Mouse (Mus musculus): ENCODE results near the gene Sec22c. TPM values are rescaled to one million over a fixed set of nuclear protein-coding genes. Genes with fewer than 3 reads are reported as not detected.

Sec22c gene
- polyA plus RNA-seq, 1 experiment from 2014 or later, result 6.1 TPM

DNA sequence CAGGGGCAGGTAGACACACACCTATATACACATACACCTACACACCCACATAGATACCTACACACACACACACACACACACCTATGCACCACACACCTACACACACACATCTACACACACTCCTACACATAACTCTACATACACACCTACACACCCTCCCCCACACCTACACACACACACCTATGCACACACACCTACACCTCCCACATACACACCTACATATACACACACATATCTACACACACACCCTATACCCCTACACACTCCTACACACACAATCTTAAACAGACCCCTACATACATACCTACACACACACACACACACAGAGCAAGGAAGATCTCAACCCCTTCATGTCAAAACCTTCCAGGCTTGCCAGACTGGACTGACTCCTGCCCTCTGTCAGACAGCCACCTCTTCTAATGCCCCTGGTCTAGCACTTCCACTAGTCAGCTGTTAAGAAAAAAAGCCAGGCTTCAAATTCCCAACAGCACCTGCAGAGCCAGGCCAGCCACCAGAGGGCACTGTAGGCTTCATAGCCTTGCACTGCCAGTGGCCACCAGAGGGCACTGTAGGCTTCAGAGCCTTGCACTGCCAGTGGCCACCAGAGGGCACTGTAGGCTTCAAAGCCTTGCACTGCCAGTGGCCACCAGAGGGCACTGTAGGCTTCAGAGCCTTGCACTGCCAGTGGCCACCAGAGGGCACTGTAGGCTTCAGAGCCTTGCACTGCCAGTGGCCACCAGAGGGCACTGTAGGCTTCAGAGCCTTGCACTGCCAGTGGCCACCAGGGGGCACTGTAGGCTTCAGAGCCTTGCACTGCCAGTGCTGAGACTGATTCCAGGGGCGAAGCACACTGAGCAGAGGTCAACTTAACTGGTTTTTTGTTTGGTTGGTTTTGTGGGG, 7.9 kb downstream of the Sec22c start:
- peak; percentile 23 for ATAC-seq
- Histone ChIP-seq H3K4me1 (ENCODE audit: insufficient read depth, low read depth, low read length) (no peaks in the 10 kb centered on the region), H3K4me3 (ENCODE audit: low read depth, low read length) (no peak overlapping the region), H3K4me2 (replicated peaks; ENCODE audit: low read depth, low read length) (no peak overlapping the region), H3K9ac (replicated peaks; ENCODE audit: low read depth) (no peak overlapping the region), H3K27ac (ENCODE audit: low read length) (peak overlapping the region; percentile 78), H3K27me3 (replicated peaks; ENCODE audit: insufficient read depth, low read length) (no peaks in the 10 kb centered on the region), H3K9me3 (ENCODE audit: low read length) (no peaks in the 10 kb centered on the region), H3K36me3 (ENCODE audit: insufficient read depth, low read length) (no peaks in the 10 kb centered on the region)
- TF ChIP-seq EP300 (IDR thresholded peaks at IDR 0.05) (0 out of 2 replicates have a peak, but pooled peaks have one; percentile 17), CTCF (IDR thresholded peaks at IDR 0.05) (peak; percentile 98)
- WGBS, result 100% methylated on average over 1 of the region's 1 CpGs
- peak; percentile 71 for DNase-seq (ENCODE audit: low spot score)

DNA sequence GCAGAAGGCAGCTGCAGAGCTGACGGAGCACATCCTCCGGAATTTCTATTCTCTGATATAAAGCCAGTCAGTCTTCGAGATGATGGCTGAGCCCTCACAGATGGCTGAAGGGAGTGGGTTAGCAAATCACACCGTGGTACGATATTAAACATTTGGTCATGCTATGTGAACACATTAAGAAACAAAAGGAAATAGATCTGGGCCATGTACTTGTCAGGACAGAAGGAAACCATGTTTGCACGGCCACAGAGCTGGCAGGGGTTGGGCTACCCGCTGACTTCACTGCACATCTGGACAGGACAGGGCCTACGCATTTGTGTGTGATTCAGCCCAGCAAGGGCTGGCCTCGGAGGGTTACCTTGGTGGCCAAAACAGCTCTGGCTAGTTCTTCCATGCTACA, 8.7 kb downstream of the Sec22c start:
- no peaks in the 10 kb centered on the region for H3K27me3 ChIP-seq (replicated peaks; ENCODE audit: insufficient read depth, low read length)
- H3K4me1 ChIP-seq (ENCODE audit: insufficient read depth, low read depth, low read length), result no peaks in the 10 kb centered on the region
- H3K36me3 ChIP-seq (ENCODE audit: insufficient read depth, low read length), result no peaks in the 10 kb centered on the region
- no peak overlapping the region for H3K4me3 ChIP-seq (ENCODE audit: low read depth, low read length)
- DNase-seq (ENCODE audit: low spot score) (peak; percentile 86), ATAC-seq (peak; percentile 88)
- 77% methylated on average over 9 of the region's 9 CpGs for WGBS
- H3K9me3 ChIP-seq (ENCODE audit: low read length), result no peaks in the 10 kb centered on the region
- H3K9ac ChIP-seq (replicated peaks; ENCODE audit: low read depth), result no peak overlapping the region
- TF ChIP-seq EP300 (IDR thresholded peaks at IDR 0.05) (no peak), CTCF (IDR thresholded peaks at IDR 0.05) (no peak)
- peak overlapping the region; percentile 78 for H3K27ac ChIP-seq (ENCODE audit: low read length)
- no peak overlapping the region for H3K4me2 ChIP-seq (replicated peaks; ENCODE audit: low read depth, low read length)

DNA sequence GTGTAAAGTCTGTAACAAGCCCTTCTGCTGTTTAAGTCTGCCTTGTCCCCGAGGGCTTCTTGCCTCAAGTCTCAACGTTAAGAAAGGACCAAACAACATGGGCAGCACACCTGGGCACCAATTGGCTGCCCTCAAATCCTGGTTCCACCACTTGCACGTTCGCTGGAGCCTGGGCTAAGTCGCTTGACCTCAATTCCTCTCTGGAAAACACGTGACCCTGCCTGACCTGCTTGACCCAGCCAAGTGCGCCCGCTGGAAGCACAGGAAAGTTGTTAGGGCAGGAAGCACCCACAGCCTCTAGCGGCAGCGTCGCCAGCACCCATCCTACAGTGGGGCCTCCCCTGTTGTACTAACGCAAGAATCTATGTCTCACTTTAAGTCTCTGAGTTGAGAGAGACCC, 10.6 kb downstream of the Sec22c start:
- H3K27ac ChIP-seq (ENCODE audit: low read length), result no peak overlapping the region
- no peaks in the 10 kb centered on the region for H3K36me3 ChIP-seq (ENCODE audit: insufficient read depth, low read length)
- no peaks in the 10 kb centered on the region for H3K9me3 ChIP-seq (ENCODE audit: low read length)
- H3K4me2 ChIP-seq (replicated peaks; ENCODE audit: low read depth, low read length), result no peak overlapping the region
- no peak overlapping the region for H3K4me3 ChIP-seq (ENCODE audit: low read depth, low read length)
- no peak for DNase-seq (ENCODE audit: low spot score)
- TF ChIP-seq EP300 (IDR thresholded peaks at IDR 0.05), result no peak
- no peaks in the 10 kb centered on the region for H3K27me3 ChIP-seq (replicated peaks; ENCODE audit: insufficient read depth, low read length)
- H3K4me1 ChIP-seq (ENCODE audit: insufficient read depth, low read depth, low read length), result no peaks in the 10 kb centered on the region
- H3K9ac ChIP-seq (replicated peaks; ENCODE audit: low read depth), result no peak overlapping the region
- WGBS, result 68% methylated on average over 12 of the region's 12 CpGs
- no peak for ATAC-seq

DNA sequence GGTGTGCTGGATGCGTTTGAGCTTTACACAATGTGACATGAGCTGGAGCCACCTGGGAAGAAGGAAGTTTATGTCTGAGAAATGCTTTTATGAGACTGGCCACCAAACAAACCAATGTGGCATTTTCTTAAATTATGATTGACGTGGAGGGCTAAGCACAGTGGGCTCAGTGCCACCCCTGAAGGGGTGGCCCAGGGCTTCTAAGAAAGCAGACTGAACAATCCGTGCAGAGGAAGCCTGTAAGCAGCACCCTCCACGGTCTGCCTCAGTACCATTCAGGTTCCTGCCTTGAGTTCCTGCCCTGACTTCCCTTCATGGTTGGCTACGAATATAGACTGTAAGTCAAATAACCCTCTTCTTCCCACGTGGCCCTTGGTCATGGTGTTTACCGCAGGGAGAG, 14.6 kb downstream of the Sec22c start:
- Histone ChIP-seq H3K36me3 (ENCODE audit: insufficient read depth, low read length) (peaks cover 6% of the 10 kb centered on the region; the same call in 1 of the 2 replicates), H3K4me3 (ENCODE audit: low read depth, low read length) (no peak overlapping the region), H3K9me3 (ENCODE audit: low read length) (no peaks in the 10 kb centered on the region), H3K9ac (replicated peaks; ENCODE audit: low read depth) (no peak overlapping the region), H3K4me2 (replicated peaks; ENCODE audit: low read depth, low read length) (no peak overlapping the region), H3K27ac (ENCODE audit: low read length) (no peak overlapping the region), H3K4me1 (ENCODE audit: insufficient read depth, low read depth, low read length) (no peaks in the 10 kb centered on the region), H3K27me3 (replicated peaks; ENCODE audit: insufficient read depth, low read length) (no peaks in the 10 kb centered on the region)
- DNase-seq (ENCODE audit: low spot score) (no peak), ATAC-seq (no peak)
- WGBS, result 85% methylated on average over 7 of the region's 7 CpGs
- TF ChIP-seq EP300 (IDR thresholded peaks at IDR 0.05) (no peak), CTCF (IDR thresholded peaks at IDR 0.05) (no peak)

DNA sequence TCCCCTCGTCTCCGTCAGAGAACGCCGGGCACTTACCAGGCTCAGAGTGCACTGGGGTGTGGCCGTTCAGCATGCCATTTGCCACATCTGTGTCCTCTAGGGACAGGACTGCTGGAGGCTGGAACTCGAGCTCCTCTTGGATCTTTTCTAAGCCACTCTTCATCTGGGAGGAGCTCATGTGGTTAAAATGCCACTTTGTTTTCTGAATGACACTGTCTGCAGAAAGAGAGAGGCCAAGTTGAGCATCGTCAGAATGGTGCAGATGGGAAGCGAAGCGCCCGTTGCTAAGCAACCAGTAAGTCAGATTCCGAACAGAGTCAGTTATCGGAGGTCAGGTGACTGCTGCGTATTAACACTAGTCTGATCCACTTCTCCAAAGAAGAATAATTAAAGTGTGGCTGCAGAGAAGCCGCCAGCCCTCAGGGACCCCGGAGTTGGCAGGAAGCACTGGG, 15.1 kb downstream of the Sec22c start:
- Histone ChIP-seq H3K27ac (ENCODE audit: low read length) (no peak overlapping the region), H3K9ac (replicated peaks; ENCODE audit: low read depth) (no peak overlapping the region), H3K9me3 (ENCODE audit: low read length) (no peaks in the 10 kb centered on the region), H3K27me3 (replicated peaks; ENCODE audit: insufficient read depth, low read length) (no peaks in the 10 kb centered on the region), H3K4me1 (ENCODE audit: insufficient read depth, low read depth, low read length) (no peaks in the 10 kb centered on the region), H3K4me3 (ENCODE audit: low read depth, low read length) (no peak overlapping the region), H3K4me2 (replicated peaks; ENCODE audit: low read depth, low read length) (no peak overlapping the region), H3K36me3 (ENCODE audit: insufficient read depth, low read length) (peaks cover 9% of the 10 kb centered on the region)
- TF ChIP-seq EP300 (IDR thresholded peaks at IDR 0.05), result no peak
- no peak for TF ChIP-seq CTCF (IDR thresholded peaks at IDR 0.05)
- 68% methylated on average over 15 of the region's 15 CpGs for WGBS
- no peak for DNase-seq (ENCODE audit: low spot score)
- no peak for ATAC-seq

DNA sequence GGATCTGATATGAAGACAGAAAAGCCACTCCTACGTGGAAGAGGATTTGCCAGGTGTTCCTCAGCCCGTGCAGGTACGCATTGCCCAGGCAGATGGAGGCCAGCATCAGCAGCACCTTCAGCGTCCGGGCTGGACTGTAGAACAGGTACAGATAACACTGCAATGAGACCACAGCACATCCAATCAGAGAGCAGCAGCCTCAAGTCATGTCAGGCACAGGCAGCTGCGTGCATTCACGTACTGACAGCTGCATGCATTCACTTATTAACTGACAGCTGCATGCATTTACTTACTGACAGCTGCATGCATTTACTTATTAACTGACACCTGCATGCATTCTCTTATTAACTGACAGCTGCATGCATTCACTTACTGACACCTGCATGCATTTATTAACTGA, 20.6 kb downstream of the Sec22c start:
- ATAC-seq, result no peak

More for the DNA sequence above, 20.6 kb downstream of the Sec22c start:
- Histone ChIP-seq H3K27ac (ENCODE audit: low read length) (no peak overlapping the region), H3K4me1 (ENCODE audit: insufficient read depth, low read depth, low read length) (no peaks in the 10 kb centered on the region), H3K4me3 (ENCODE audit: low read depth, low read length) (no peak overlapping the region), H3K4me2 (replicated peaks; ENCODE audit: low read depth, low read length) (no peak overlapping the region), H3K9me3 (ENCODE audit: low read length) (no peaks in the 10 kb centered on the region), H3K27me3 (replicated peaks; ENCODE audit: insufficient read depth, low read length) (no peaks in the 10 kb centered on the region), H3K9ac (replicated peaks; ENCODE audit: low read depth) (no peak overlapping the region), H3K36me3 (ENCODE audit: insufficient read depth, low read length) (peaks cover 12% of the 10 kb centered on the region)
- DNase-seq (ENCODE audit: low spot score), result no peak
- 72% methylated on average over 7 of the region's 7 CpGs for WGBS
- TF ChIP-seq CTCF (IDR thresholded peaks at IDR 0.05), result no peak
- no peak for TF ChIP-seq EP300 (IDR thresholded peaks at IDR 0.05)
